Mouse (Mus musculus): ENCODE measurements at regions not wholly inside any gene's neighbourhood (a gene's known extent, or its start where the extent isn't known, plus 50 kb on each side); places are given as distances from the start of the nearest gene placed in this dataset.

GRCm38 (mm10) chr1:42539541-42540520 is 155.7 kb upstream of the Pou3f3 start:
- TF ChIP-seq POLR2A (IDR thresholded peaks at IDR 0.05; ENCODE audit: borderline replicate concordance, extremely low read depth, insufficient read depth, insufficient read length, poor library complexity, severe bottlenecking): no peak
- no peak for TF ChIP-seq CTCF (IDR thresholded peaks at IDR 0.05; ENCODE audit: borderline replicate concordance, extremely low read depth, insufficient read depth, insufficient read length)

All from brain, embryonic 14.5 days (tissue).